Mouse (Mus musculus): ENCODE results near the gene Ankrd33. TPM values are rescaled to one million over a fixed set of nuclear protein-coding genes. Genes with fewer than 3 reads are reported as not detected.

Ankrd33 gene
- polyA plus RNA-seq, 1 experiment from 2014 or later = not detected

DNA sequence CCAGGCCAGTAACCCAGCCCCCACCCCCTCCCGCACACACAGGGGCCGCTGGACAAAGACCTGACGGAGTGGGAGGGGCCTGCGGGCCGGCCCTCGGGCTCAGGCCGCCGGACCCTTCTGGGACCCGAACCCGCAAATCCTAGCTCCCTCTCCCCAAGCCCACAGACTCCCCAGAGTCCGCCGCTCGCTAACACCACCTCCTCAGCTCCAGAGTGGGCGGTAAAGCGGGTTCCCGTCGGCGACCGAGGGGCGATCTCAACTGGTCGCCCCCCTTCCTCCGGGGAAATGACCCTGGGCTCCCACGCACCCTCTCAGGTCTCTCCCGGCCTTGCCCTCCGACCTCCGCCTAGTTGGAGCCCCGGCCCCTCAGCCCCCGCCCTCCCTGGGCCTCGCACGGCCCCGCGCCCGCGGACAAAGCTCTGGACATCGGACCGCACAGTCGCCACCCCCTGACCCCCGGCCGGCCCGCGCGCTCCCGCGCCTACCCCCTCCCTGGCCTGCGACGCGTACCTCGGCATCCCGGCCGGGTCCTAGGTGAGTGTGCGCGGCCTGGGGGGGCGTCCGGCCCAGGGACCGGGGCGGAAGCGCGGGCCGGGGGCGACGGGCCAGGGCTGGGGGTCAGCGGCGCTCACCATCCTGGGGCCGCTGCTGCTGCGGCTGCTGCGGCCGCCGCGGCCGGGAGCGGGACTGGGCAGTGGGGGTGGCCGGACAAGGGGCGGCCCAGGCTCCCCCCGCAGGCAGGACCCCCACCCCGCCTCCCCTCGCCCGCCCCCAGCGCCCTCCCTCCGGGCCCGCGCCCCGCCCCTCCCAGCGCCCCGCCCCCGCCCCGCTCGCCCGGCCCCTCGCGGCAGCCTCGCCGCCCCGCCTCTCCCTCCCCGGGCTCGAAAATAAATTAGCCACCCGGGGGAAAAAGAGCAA, 37.5 kb upstream of the Ankrd33 start, which contains the start of gene Fignl2:
Gene Fignl2 (minus strand): TSS at position 755 of the 918 bp plus-strand sequence.
- H3K27ac ChIP-seq = no peak within 1 kb of the TSS
- H3K79me2 ChIP-seq (ENCODE audit: inconsistent target) = no peaks in the 10 kb centered on the region
- 3% methylated on average over 68 of the region's 96 CpGs for WGBS (ENCODE audit: missing documents)
- H3K36me3 ChIP-seq (ENCODE audit: inconsistent target) = no peaks in the 10 kb centered on the region
- H3K4me3 ChIP-seq (ENCODE audit: inconsistent target) = peak within 1 kb of the TSS; percentile 30

DNA sequence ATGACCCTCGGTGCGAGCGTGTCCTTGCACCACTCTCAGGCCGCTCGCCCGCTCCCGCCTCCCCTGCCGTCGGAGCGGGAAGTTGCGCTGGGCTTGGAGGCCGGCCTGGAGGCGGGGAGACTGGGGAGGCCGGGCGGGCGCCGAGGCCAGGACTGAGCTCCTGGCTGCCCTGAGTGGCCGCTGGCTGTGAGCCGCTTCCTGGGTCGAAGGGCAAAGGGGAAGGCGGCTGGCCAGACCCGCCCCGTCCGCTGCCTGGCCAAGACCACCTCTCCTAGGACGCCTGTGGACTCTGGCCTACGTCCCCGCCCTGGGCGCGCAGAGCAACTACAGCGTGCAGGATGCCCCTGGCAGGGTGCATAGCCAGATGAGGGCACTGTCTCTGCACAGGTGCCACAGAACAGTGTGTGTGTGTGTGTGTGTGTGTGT, 36.8 kb upstream of the Ankrd33 start:
- Histone ChIP-seq H3K79me2 (ENCODE audit: inconsistent target) (no peaks in the 10 kb centered on the region), H3K36me3 (ENCODE audit: inconsistent target) (no peaks in the 10 kb centered on the region), H3K4me3 (ENCODE audit: inconsistent target) (peak overlapping the region; percentile 30), H3K27ac (no peak overlapping the region)
- WGBS (ENCODE audit: missing documents) = 16% methylated on average over 21 of the region's 30 CpGs

DNA sequence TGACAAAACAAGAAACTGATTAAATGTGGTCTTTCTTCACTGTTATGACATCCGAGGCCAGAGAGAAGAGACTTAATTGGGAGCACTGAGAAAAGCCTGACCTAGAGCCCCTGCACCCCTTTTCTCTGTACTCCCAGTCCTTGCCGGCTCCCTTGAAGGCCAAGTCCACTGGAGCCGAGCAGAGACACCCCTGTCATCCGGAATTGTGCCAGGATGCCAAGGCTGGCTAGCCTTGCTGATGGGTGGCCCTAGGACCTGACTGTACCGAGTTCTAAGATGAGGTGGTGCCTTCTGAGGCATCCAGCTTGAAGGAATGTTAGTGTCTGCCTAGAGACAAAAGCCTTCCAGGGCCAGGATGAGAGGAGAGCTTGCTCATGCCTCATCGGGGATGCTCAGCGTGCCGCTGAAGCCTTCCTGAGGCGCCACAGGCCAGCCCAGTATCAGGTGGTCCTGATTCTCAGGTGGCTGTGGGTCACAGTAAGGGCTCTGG, 35.5 kb upstream of the Ankrd33 start:
- Histone ChIP-seq H3K79me2 (ENCODE audit: inconsistent target) (no peaks in the 10 kb centered on the region), H3K4me3 (ENCODE audit: inconsistent target) (no peak overlapping the region), H3K27ac (no peak overlapping the region), H3K36me3 (ENCODE audit: inconsistent target) (no peaks in the 10 kb centered on the region)
- 92% methylated on average over 9 of the region's 9 CpGs for WGBS (ENCODE audit: missing documents)

DNA sequence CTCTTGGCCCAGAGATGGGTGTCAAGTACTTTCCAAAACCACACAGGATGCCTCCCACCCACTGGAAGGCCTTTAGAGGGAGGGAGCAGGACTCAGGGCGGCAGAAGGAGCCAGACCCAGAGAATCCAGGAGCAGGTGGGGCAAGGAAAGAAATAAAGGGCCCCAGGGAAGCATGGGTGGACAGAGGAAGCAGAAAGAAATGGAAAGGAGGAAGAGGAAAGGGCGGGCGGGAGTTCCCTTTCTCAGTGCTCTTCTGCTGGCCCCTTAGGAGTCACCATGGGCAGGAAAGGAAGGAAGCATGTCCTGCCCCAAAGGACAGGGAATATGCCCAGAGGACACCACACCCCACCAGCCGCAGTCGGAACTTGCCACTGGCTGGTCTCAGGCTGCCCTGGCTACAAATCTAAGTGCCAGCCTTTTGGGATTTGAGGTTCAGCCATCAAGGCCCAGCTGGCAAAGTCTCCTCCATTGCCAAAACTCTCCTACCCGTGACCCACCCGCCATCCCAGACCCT, 34.5 kb upstream of the Ankrd33 start:
- 73% methylated on average over 4 of the region's 7 CpGs for WGBS (ENCODE audit: missing documents)
- H3K27ac ChIP-seq = 0 out of 2 replicates have a peak overlapping the region, but pooled peaks have one; percentile 1
- no peak overlapping the region for H3K4me3 ChIP-seq (ENCODE audit: inconsistent target)
- H3K36me3 ChIP-seq (ENCODE audit: inconsistent target) = no peaks in the 10 kb centered on the region
- no peaks in the 10 kb centered on the region for H3K79me2 ChIP-seq (ENCODE audit: inconsistent target)

DNA sequence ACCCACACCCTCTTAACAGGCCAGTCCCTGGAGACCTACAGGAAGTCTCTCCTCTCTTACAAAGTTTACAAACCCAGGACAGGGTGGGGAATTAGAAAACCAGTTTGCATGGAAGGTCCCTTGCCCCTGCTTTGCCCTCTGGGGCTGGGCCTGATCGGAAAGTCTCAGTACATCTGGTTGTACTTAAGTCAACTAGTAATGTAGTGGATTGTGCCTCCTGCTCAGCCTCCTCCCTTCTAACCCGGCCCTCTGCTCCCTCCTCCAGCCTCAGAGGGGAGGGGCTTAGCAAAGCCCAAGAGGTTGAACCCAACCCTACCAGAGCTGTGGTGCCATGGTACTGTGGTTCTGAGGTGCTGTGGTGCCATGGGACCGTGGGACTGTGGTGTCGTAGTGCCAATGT, 33.3 kb upstream of the Ankrd33 start:
- Histone ChIP-seq H3K79me2 (ENCODE audit: inconsistent target) (no peaks in the 10 kb centered on the region), H3K4me3 (ENCODE audit: inconsistent target) (no peak overlapping the region), H3K36me3 (ENCODE audit: inconsistent target) (no peaks in the 10 kb centered on the region), H3K27ac (0 out of 2 replicates have a peak overlapping the region, but pooled peaks have one; percentile 1)
- WGBS (ENCODE audit: missing documents) = 75% methylated on average over 4 of the region's 4 CpGs

DNA sequence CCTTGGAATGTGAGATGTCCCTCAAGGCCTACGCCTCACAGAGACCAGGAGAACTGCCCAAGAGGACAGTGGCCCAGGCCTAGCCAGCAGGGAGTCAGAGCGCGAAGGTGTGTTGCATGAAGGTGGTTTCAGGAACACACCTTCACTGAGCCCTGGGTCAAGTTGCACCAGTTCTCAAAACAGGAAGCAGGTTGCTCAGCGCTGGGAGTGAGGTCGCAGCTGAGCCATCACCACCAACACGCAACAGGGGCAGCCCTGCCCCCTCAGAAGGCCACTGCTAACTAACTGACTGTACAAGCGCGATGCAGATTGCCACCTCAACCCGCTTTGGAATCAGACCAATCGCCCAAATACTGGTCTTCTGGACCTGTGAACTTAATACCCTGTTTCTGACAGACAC, 31.1 kb upstream of the Ankrd33 start:
- no peaks in the 10 kb centered on the region for H3K79me2 ChIP-seq (ENCODE audit: inconsistent target)
- H3K36me3 ChIP-seq (ENCODE audit: inconsistent target) = no peaks in the 10 kb centered on the region
- no peak overlapping the region for H3K4me3 ChIP-seq (ENCODE audit: inconsistent target)
- 47% methylated on average over 10 of the region's 10 CpGs for WGBS (ENCODE audit: missing documents)
- H3K27ac ChIP-seq = no peak overlapping the region

DNA sequence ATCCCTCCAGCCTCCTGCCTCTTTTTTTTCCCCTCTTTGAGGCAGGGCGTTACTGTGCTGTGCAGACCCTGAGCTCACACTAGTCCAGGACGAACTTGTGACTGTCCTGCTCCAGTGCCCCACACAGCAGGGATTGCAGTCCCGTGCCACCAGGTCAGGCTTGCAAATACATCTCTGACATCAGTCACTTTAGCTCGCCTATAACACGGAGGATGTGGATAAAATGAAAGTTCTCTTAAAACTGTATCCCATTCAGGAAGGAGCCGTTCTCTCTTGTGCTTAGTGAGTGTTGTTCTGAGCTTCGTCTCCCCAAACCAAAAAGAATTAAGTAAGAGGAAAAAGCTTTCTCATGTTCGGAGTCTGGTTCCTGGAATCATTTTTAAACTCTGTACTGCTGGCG, 29.1 kb upstream of the Ankrd33 start:
- WGBS (ENCODE audit: missing documents) = 67% methylated on average over 9 of the region's 9 CpGs
- Histone ChIP-seq H3K36me3 (ENCODE audit: inconsistent target) (no peaks in the 10 kb centered on the region), H3K4me3 (ENCODE audit: inconsistent target) (no peak overlapping the region), H3K27ac (no peak overlapping the region), H3K79me2 (ENCODE audit: inconsistent target) (no peaks in the 10 kb centered on the region)

DNA sequence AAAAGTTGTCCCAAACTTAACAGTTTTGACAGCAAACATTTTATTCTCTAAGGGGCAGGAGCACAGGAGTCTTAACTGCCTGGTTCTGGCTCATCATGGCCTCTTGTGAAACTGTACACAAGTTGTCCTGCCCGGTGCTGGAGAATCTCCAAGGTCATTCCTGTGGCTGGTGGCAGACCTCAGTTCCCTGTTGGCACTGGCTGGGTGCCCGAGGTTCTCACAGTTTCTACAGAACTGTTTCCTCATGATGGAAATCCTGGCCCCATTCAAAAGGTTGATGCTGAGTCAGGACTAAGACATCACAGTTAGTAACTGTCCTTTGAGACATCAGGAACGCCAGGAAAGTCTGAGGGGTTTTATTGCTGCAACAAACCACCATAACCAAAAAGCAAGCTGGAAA, 28.6 kb upstream of the Ankrd33 start:
- 0% methylated on average over 3 of the region's 3 CpGs for WGBS (ENCODE audit: missing documents)
- no peak overlapping the region for H3K4me3 ChIP-seq (ENCODE audit: inconsistent target)
- H3K79me2 ChIP-seq (ENCODE audit: inconsistent target) = no peaks in the 10 kb centered on the region
- H3K36me3 ChIP-seq (ENCODE audit: inconsistent target) = no peaks in the 10 kb centered on the region
- no peak overlapping the region for H3K27ac ChIP-seq

DNA sequence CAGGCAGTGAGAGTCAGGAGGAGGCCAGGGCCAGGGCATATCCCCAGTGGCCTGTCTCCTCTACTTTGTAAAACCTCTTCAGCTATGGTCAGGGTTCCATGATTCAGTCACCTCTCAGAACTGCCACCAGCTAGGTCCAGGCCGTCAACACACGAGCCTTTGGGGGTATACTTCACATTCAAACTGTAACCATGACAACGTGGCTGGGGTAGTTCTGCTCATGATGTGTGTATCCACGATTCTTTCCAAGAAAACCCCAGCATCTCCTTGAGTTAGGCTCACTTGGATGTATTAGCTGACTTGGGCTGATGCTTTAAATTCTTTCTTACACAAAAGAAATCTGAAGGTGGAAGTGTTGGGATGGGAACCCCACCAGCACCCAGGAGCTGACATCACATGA, 27.3 kb upstream of the Ankrd33 start:
- Histone ChIP-seq H3K36me3 (ENCODE audit: inconsistent target) (no peaks in the 10 kb centered on the region), H3K79me2 (ENCODE audit: inconsistent target) (no peaks in the 10 kb centered on the region)
- WGBS (ENCODE audit: missing documents) = 85% methylated on average over 4 of the region's 4 CpGs

DNA sequence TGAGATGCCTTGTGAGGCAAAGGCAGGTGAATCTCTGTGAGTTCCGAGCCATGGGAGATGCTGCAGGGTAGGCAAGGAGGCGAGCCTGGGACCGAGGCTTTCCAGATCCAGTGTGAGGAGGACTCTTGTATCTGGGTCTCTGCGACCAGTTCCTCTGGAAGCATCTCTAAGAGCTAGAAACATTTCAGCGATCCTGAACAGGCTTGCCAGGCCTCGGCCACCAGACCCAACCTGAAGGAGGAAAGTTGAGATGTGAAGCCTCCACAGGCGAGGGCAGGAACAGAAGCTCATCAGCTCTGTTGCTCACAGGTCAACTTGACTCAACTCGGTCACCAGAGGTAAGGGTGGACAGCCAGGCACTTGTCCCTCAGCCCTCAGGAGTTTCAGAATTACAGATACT, 24.0 kb upstream of the Ankrd33 start:
- no peak overlapping the region for H3K27ac ChIP-seq
- 98% methylated on average over 8 of the region's 8 CpGs for WGBS (ENCODE audit: missing documents)
- no peaks in the 10 kb centered on the region for H3K36me3 ChIP-seq (ENCODE audit: inconsistent target)
- H3K4me3 ChIP-seq (ENCODE audit: inconsistent target) = no peak overlapping the region
- H3K79me2 ChIP-seq (ENCODE audit: inconsistent target) = no peaks in the 10 kb centered on the region

More for the DNA sequence above, 27.3 kb upstream of the Ankrd33 start:
- no peak overlapping the region for H3K4me3 ChIP-seq (ENCODE audit: inconsistent target)
- no peak overlapping the region for H3K27ac ChIP-seq

DNA sequence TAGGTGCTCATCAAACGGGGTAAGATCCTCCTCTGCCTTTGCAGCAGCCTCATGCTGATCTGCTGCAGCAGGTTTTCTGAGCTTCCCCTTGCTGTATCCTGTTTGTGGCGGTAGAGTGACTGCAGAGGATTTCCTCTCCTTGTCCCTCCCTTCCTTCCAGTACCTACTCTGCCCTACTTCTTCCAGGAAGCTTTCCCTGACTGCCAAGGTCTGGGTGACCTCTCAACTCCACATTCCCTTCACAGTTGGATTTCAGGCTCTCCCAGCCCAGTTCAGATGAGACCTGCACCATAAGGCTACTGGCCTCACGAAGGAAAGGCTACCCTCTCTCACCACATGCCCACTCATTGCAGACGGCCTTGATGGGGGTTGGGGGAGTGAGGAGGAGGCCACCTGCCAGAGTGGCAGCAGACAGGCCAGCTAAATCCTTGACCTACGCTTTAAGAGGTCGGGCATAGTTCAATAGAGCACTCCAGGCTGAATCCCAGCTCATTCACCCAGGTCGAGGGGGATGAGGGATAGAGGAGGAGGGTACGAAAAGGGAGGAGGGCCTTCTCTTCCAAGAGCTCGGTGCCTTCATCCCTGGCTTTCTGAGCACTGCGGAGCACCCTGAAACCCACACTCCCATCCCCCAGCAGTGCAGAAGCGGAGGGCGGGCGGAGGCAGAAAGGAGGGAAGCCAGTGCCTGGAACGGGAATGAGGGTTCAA, 23.3 kb upstream of the Ankrd33 start:
- Histone ChIP-seq H3K36me3 (ENCODE audit: inconsistent target) (no peaks in the 10 kb centered on the region), H3K79me2 (ENCODE audit: inconsistent target) (no peaks in the 10 kb centered on the region), H3K27ac (no peak overlapping the region), H3K4me3 (ENCODE audit: inconsistent target) (no peak overlapping the region)
- 70% methylated on average over 14 of the region's 14 CpGs for WGBS (ENCODE audit: missing documents)

DNA sequence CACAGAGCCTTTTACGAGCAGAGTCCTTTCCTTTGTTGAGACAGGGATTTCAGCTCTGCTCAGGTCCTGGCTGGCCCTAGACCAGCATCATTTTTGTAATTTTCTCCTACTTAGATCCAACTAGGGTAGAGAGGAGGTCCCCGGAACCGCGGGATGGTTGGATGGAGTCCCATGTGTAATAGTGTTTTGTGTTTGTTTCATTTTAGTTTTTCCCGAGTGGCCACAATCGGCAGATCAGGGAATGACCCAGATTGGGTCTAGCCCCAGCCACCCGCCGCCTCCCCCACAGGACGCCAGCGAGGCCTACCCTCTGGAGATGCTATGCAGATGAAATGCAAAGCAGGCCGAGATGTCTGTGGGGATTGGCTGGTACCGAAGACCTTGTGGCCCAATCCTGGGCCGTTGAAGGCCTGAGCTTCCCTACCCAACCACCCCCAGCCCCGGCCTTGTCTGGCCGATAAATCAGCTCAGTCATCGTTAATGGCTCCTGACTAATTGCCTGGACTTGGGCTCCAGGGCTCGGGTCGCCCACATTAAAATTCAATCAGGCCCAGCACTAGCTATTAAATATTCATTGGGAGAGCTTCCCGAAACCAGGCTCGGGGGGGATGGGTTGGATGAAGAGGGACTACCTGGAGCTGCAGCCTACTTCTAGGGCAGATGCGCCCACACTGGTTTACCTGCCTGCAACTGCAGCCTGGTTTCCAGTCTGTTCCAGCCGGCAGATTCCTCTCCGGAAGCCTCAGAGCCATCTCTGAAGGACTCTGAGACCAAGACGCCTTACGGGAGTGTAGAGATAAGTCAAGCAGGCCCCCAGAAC, 22.5 kb upstream of the Ankrd33 start:
- no peaks in the 10 kb centered on the region for H3K79me2 ChIP-seq (ENCODE audit: inconsistent target)
- 91% methylated on average over 25 of the region's 25 CpGs for WGBS (ENCODE audit: missing documents)
- H3K27ac ChIP-seq = no peak overlapping the region
- H3K36me3 ChIP-seq (ENCODE audit: inconsistent target) = no peaks in the 10 kb centered on the region
- no peak overlapping the region for H3K4me3 ChIP-seq (ENCODE audit: inconsistent target)

DNA sequence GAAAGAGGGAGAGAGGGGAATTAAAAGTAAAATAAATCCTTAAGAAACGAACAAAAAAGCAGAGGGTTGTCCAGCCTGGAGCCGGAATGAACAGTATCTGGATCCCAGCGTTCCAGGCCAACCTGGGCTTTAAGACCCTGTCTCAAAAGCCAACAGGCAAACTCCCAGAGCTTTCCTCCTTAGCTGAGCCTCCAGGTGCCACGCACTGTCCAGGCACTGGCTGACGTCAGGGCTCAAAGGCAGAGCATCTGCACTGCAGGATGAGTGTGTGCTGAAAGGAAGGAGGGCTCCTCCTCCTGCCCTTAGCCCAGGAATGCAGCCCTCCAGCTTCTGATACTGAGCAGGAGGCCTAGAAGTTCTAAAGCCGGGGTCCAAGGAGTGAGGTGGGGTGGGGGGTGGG, 21.6 kb upstream of the Ankrd33 start:
- Histone ChIP-seq H3K27ac (no peak overlapping the region), H3K36me3 (ENCODE audit: inconsistent target) (no peaks in the 10 kb centered on the region), H3K4me3 (ENCODE audit: inconsistent target) (no peak overlapping the region), H3K79me2 (ENCODE audit: inconsistent target) (no peaks in the 10 kb centered on the region)
- WGBS (ENCODE audit: missing documents) = 98% methylated on average over 6 of the region's 6 CpGs

DNA sequence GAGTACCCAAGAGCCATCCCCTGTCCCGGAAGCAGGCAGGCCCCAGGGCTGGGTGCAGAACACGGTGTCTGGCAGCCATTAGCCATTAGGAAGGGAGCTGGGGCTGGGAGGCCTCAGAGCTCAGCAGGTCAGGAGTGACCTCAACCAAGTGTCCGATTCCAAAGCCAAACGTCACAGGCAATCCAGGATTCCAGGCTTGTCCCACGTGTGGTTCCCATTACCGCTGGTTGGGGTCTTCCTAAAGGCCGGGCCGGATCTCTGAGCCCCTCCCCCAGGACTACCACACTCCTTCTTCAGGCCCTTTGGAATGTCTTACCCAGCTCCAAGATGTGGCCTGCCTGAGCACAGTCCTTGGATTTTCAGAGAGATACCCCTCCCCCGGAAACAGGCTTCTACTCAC, 20.6 kb upstream of the Ankrd33 start:
- 94% methylated on average over 8 of the region's 9 CpGs for WGBS (ENCODE audit: missing documents)
- Histone ChIP-seq H3K27ac (no peak overlapping the region), H3K4me3 (ENCODE audit: inconsistent target) (no peak overlapping the region), H3K36me3 (ENCODE audit: inconsistent target) (no peaks in the 10 kb centered on the region), H3K79me2 (ENCODE audit: inconsistent target) (no peaks in the 10 kb centered on the region)

Data from macrophage (primary cell).